Mouse (Mus musculus): ENCODE data around the gene Tars2. TPM values are rescaled to one million over a fixed set of nuclear protein-coding genes. Genes with fewer than 3 reads are reported as not detected.
"Not testable (repeated sequence)": the region's sequence is repeated elsewhere in the genome, so short reads cannot be mapped to it uniquely, and the experiment has no call there.

Tars2 gene
- polyA plus RNA-seq, 1 experiment from 2014 or later = 66.3 TPM

GRCm38 (mm10) chr3:95693821-95694807, 65.9 kb downstream of the Tars2 start:
- ATAC-seq = 0 out of 2 replicates have a peak, but pooled peaks have one; percentile 34
- WGBS (ENCODE audit: insufficient replicate concordance) = 38% methylated on average over 11 of the region's 11 CpGs
- no peak overlapping the region for H3K4me2 ChIP-seq
- no peaks in the 10 kb centered on the region for H3K9me3 ChIP-seq (replicated peaks)
- H3K4me3 ChIP-seq = no peak overlapping the region
- no peaks in the 10 kb centered on the region for H3K36me3 ChIP-seq
- no peaks in the 10 kb centered on the region for H3K27me3 ChIP-seq (replicated peaks)
- no peak overlapping the region for H3K27ac ChIP-seq
- no peak overlapping the region for H3K9ac ChIP-seq
- H3K4me1 ChIP-seq = peaks cover 26% of the 10 kb centered on the region

- no peaks in the 10 kb centered on the region for H3K9me3 ChIP-seq (replicated peaks)
- H3K9ac ChIP-seq = no peak overlapping the region
- H3K4me2 ChIP-seq = no peak overlapping the region
- peaks cover 14% of the 10 kb centered on the region for H3K27me3 ChIP-seq (replicated peaks)
- H3K36me3 ChIP-seq = no peaks in the 10 kb centered on the region
- no peak for ATAC-seq
- WGBS (ENCODE audit: insufficient replicate concordance) = 58% methylated on average over 6 of the region's 6 CpGs
- H3K4me3 ChIP-seq = no peak overlapping the region
- peaks cover 33% of the 10 kb centered on the region for H3K4me1 ChIP-seq
- no peak overlapping the region for H3K27ac ChIP-seq
Measured at GRCm38 (mm10) chr3:95692677-95693076, 67.3 kb downstream of the Tars2 start.

GRCm38 (mm10) chr3:95690552-95690951, 69.5 kb downstream of the Tars2 start:
- H3K9ac ChIP-seq; H3K4me3 ChIP-seq; H3K4me2 ChIP-seq; ATAC-seq; H3K36me3 ChIP-seq; H3K9me3 ChIP-seq (replicated peaks); H3K27ac ChIP-seq: not testable (repeated sequence)
- WGBS (ENCODE audit: insufficient replicate concordance) = 86% methylated on average over 2 of the region's 2 CpGs
- Histone ChIP-seq H3K4me1 (peaks cover 44% of the 10 kb centered on the region), H3K27me3 (replicated peaks) (peaks cover 36% of the 10 kb centered on the region)

Small RNA genes lying within 50 kb of the gene (microRNA-seq; reads per million reads assigned to microRNA genes)
- gene Mir7014 = not detected

Other genes with a start within 250 kb of the Tars2 start
- 13.4 and 14.7 TPM in 2 replicates for gene Ctss, start 233.4 kb downstream of the Tars2 start, polyA plus RNA-seq (2016; fragmentation: Nextera tagmentation; extraction: Ambion mirVana)
- 0.08 and 0.10 TPM in 2 replicates for gene Hormad1, start 200.5 kb downstream of the Tars2 start, polyA plus RNA-seq (2016; fragmentation: Nextera tagmentation; extraction: Ambion mirVana)
- 29.7 and 30.5 TPM in 2 replicates for gene Golph3l, start 171.3 kb downstream of the Tars2 start, polyA plus RNA-seq (2016; fragmentation: Nextera tagmentation; extraction: Ambion mirVana)
- 42.9 and 45.0 TPM in 2 replicates for gene Ensa, start 135.2 kb downstream of the Tars2 start, polyA plus RNA-seq (2016; fragmentation: Nextera tagmentation; extraction: Ambion mirVana)
- 66.5 and 73.8 TPM in 2 replicates for gene Mcl1, start 101.4 kb downstream of the Tars2 start, polyA plus RNA-seq (2016; fragmentation: Nextera tagmentation; extraction: Ambion mirVana)
- 0.30 and 0.35 TPM in 2 replicates for gene Adamtsl4, start 72.3 kb downstream of the Tars2 start, polyA plus RNA-seq (2016; fragmentation: Nextera tagmentation; extraction: Ambion mirVana)
- 14.1 and 15.2 TPM in 2 replicates for gene Ecm1, start 20.6 kb downstream of the Tars2 start, polyA plus RNA-seq (2016; fragmentation: Nextera tagmentation; extraction: Ambion mirVana)
- 11.8 and 14.1 TPM in 2 replicates for gene Rprd2, start 58.7 kb upstream of the Tars2 start, polyA plus RNA-seq (2016; fragmentation: Nextera tagmentation; extraction: Ambion mirVana)
- gene Prpf3, start 95.7 kb upstream of the Tars2 start, polyA plus RNA-seq (2016; fragmentation: Nextera tagmentation; extraction: Ambion mirVana) = 41.4 and 44.3 TPM in 2 replicates
- 280 and 285 TPM in 2 replicates for gene Mrps21, start 111.3 kb upstream of the Tars2 start, polyA plus RNA-seq (2016; fragmentation: Nextera tagmentation; extraction: Ambion mirVana)
- 2.4 and 2.8 TPM in 2 replicates for gene Ciart, start 122.0 kb upstream of the Tars2 start, polyA plus RNA-seq (2016; fragmentation: Nextera tagmentation; extraction: Ambion mirVana)
- 6.7 and 8.2 TPM in 2 replicates for gene BC028528, start 131.8 kb upstream of the Tars2 start, polyA plus RNA-seq (2016; fragmentation: Nextera tagmentation; extraction: Ambion mirVana)
- gene Aph1a, start 133.8 kb upstream of the Tars2 start, polyA plus RNA-seq (2016; fragmentation: Nextera tagmentation; extraction: Ambion mirVana) = 16.5 and 19.0 TPM in 2 replicates
- 10.3 and 10.6 TPM in 2 replicates for gene Car14, start 144.5 kb upstream of the Tars2 start, polyA plus RNA-seq (2016; fragmentation: Nextera tagmentation; extraction: Ambion mirVana)
- 185 and 198 TPM in 2 replicates for gene Anp32e, start 169.0 kb upstream of the Tars2 start, polyA plus RNA-seq (2016; fragmentation: Nextera tagmentation; extraction: Ambion mirVana)
- 9.4 and 10.4 TPM in 2 replicates for gene Plekho1, start 235.8 kb upstream of the Tars2 start, polyA plus RNA-seq (2016; fragmentation: Nextera tagmentation; extraction: Ambion mirVana)